Mouse (Mus musculus): ENCODE data around the gene Pxmp4.

Gene Pxmp4

GRCm38 (mm10) chr2:154539720-154540119 is 63.8 kb downstream of the Pxmp4 start:
- DNase-seq = no peak

GRCm38 (mm10) chr2:154538710-154539109 is 64.8 kb downstream of the Pxmp4 start:
- DNase-seq = no peak

- DNase-seq = no peak
Measured at GRCm38 (mm10) chr2:154538310-154538709, 65.2 kb downstream of the Pxmp4 start.
